Mouse (Mus musculus) spleen, adult 12 weeks (tissue): ENCODE measurements at regions not wholly inside any gene's neighbourhood (a gene's known extent, or its start where the extent isn't known, plus 50 kb on each side); places are given as distances from the start of the nearest gene placed in this dataset.

Source experiments
- DNase-seq: peaks from one replicate; pipeline ENCODE4 v3.0.0; 2022; ENCODE audit warnings: low spot score

- no peak for DNase-seq
Measured at GRCm38 (mm10) chr14:15603954-15604523, 165.3 kb upstream of the Lrrc3b start.

- DNase-seq, result no peak
Measured at GRCm38 (mm10) chr14:15610166-15610565, 171.4 kb upstream of the Lrrc3b start.

GRCm38 (mm10) chr14:15634581-15634980 lies 195.8 kb upstream of the Lrrc3b start:
- no peak for DNase-seq

GRCm38 (mm10) chr14:15637681-15638080 lies 198.9 kb upstream of the Lrrc3b start:
- no peak for DNase-seq

GRCm38 (mm10) chr14:15638869-15639268 lies 200.1 kb upstream of the Lrrc3b start:
- DNase-seq, result no peak

GRCm38 (mm10) chr14:15660886-15661285 lies 222.1 kb upstream of the Lrrc3b start:
- no peak for DNase-seq

- DNase-seq, result no peak
Measured at GRCm38 (mm10) chr14:15672292-15672691, 233.5 kb upstream of the Lrrc3b start.

- DNase-seq, result no peak
Measured at GRCm38 (mm10) chr14:15677218-15677617, 238.4 kb upstream of the Lrrc3b start.

GRCm38 (mm10) chr14:15679456-15679855 lies 240.7 kb upstream of the Lrrc3b start:
- DNase-seq, result no peak

GRCm38 (mm10) chr14:15698001-15698400 lies 259.2 kb upstream of the Lrrc3b start:
- no peak for DNase-seq

- no peak for DNase-seq
Measured at GRCm38 (mm10) chr14:15698607-15699006, 259.8 kb upstream of the Lrrc3b start.

GRCm38 (mm10) chr14:15722135-15722534 lies 283.3 kb upstream of the Lrrc3b start:
- DNase-seq, result no peak

- peak; percentile 1 for DNase-seq
Measured at GRCm38 (mm10) chr14:15746629-15747238, 307.9 kb upstream of the Lrrc3b start.

- no peak for DNase-seq
Measured at GRCm38 (mm10) chr14:15769846-15770448, 331.2 kb upstream of the Lrrc3b start.

GRCm38 (mm10) chr14:15784727-15785126 lies 345.9 kb upstream of the Lrrc3b start:
- no peak for DNase-seq

- no peak for DNase-seq
Measured at GRCm38 (mm10) chr14:15785230-15785629, 346.4 kb upstream of the Lrrc3b start.

- DNase-seq, result no peak
Measured at GRCm38 (mm10) chr14:15795698-15796097, 356.9 kb upstream of the Lrrc3b start.

- no peak for DNase-seq
Measured at GRCm38 (mm10) chr14:15797019-15797418, 358.2 kb upstream of the Lrrc3b start.

- no peak for DNase-seq
Measured at GRCm38 (mm10) chr14:15801477-15802099, 362.8 kb upstream of the Lrrc3b start.

- DNase-seq, result no peak
Measured at GRCm38 (mm10) chr14:15809083-15809482, 370.3 kb upstream of the Lrrc3b start.

- no peak for DNase-seq
Measured at GRCm38 (mm10) chr14:15841390-15842023, 402.7 kb upstream of the Lrrc3b start.

GRCm38 (mm10) chr14:15842024-15842599 lies 403.3 kb upstream of the Lrrc3b start:
- DNase-seq, result no peak
